Mouse (Mus musculus): ENCODE results near the gene Treml4. TPM values are rescaled to one million over a fixed set of nuclear protein-coding genes. Genes with fewer than 3 reads are reported as not detected.

The Treml4 gene
- total RNA-seq, 1 experiment from 2014 or later, result 0.52 TPM

Other genes starting within 250 kb of the Treml4 start
- gene 1700122O11Rik, start 226.0 kb upstream of the Treml4 start, total RNA-seq (2021), result not detected in 2 replicates
- not detected in 2 replicates for gene 1700067P10Rik, start 175.0 kb upstream of the Treml4 start, total RNA-seq (2021)
- not detected in 2 replicates for gene 9830107B12Rik, start 118.0 kb upstream of the Treml4 start, total RNA-seq (2021)
- gene A530064D06Rik, start 97.0 kb upstream of the Treml4 start, total RNA-seq (2021), result not detected in 2 replicates
- not detected in 2 replicates for gene Trem1, start 31.5 kb upstream of the Treml4 start, total RNA-seq (2021)
- not detected in 2 replicates for gene Trem3, start 16.5 kb upstream of the Treml4 start, total RNA-seq (2021)
- gene Treml2, start 35.2 kb downstream of the Treml4 start, total RNA-seq (2021), result 0.15 TPM in 1 of 2 replicates, not detected in the other
- gene B430306N03Rik, start 51.8 kb downstream of the Treml4 start, total RNA-seq (2021), result 0.12 TPM in 1 of 2 replicates, not detected in the other
- 1.00 and 1.7 TPM in 2 replicates for gene Trem2, start 82.1 kb downstream of the Treml4 start, total RNA-seq (2021)
- not detected in 2 replicates for gene Treml1, start 95.6 kb downstream of the Treml4 start, total RNA-seq (2021)
- 36.6 and 39.2 TPM in 2 replicates for gene Nfya, start 145.6 kb downstream of the Treml4 start, total RNA-seq (2021)
- 21.5 and 31.2 TPM in 2 replicates for gene Oard1, start 145.7 kb downstream of the Treml4 start, total RNA-seq (2021)
- gene Apobec2, start 168.6 kb downstream of the Treml4 start, total RNA-seq (2021), result 1.3 and 1.5 TPM in 2 replicates
- not detected in 2 replicates for gene Tspo2, start 187.2 kb downstream of the Treml4 start, total RNA-seq (2021)
- not detected in 2 replicates for gene Unc5cl, start 190.6 kb downstream of the Treml4 start, total RNA-seq (2021)